Mouse (Mus musculus) neutrophil, adult 5-6 weeks (primary cell): ENCODE results near the gene Sorcs2. TPM values are rescaled to one million over a fixed set of nuclear protein-coding genes. Genes with fewer than 3 reads are reported as not detected.
A peak's percentile ranks its signal among the peaks of the same experiment; 100 is the strongest.
"Not testable (repeated sequence)": the region's sequence is repeated elsewhere in the genome, so short reads cannot be mapped to it uniquely, and the experiment has no call there.

Experiments
- ATAC-seq: fragments of 151-379, 151-347 bp; 2 replicates; pipeline ENCODE4 v1.8.0; 2017; ENCODE audit warnings: mild to moderate bottlenecking, moderate TSS enrichment; ENCODE audit not compliant: insufficient number of reproducible peaks, poor library complexity, low FRiP score, severe bottlenecking; ENCODE audit errors: extremely low read depth
- total RNA-seq: library from RNA; stranded (forward); fragments of 200-1000 nt; gene quantifications from 2 replicates; pipeline ENCODE4 v1.2.3, GENCODE M21; 2017

The Sorcs2 gene
- total RNA-seq, 1 experiment from 2014 or later, result 2.8 TPM

DNA sequence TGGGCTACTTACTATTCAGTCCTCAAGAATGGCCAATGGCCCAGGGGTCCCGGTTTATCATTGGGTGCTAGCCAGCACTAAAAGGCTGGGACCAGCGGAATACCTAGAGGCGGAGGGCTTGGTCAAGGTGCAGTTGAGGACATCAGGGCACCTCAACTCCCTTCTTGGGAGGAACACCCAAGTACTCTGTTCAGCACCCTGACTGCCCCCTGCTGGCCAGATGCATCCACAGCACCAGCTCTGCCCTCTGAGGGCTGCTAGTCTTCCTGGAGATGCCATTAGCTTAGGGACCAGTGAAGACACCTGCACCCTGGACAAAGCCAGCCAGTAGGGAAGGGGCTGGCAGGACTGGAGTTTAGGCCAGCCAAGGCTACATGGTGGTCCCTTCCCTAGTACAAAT lies 1.9 kb downstream of the Sorcs2 start:
- peak; percentile 27; the same call in 1 of the 2 replicates for ATAC-seq

DNA sequence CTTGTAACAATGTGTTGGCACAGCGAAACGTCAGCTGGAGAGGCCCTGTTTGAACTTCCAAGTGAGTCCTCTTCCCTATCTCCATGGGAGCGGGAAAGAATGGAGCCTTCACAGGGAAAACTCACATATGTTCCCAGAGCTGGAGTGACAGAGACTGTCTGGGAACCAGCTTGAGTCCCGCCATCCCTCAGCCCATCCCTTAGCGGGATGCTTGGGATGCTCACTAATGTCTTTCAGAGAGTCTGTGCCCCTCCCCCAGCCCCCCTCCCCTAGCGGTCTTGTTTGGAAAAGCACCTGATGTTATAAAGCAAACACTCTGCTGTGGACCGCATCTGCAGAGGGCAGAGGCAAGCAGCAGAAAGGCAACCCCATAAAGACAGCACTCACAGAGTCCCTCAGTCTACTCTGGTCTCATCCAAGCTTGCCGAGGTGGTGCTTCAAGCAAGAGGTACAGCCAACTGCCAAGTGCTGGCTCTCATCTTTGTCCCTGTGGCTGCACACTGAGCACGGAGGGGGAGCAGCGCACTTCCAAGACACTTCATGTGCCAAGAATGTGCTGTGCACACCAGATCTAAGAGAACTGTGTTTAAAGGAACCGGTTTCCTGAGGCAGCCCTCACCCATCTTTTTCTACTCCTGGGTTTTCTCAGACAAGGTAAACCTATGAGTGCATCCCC lies 3.0 kb downstream of the Sorcs2 start:
- ATAC-seq, result no peak

DNA sequence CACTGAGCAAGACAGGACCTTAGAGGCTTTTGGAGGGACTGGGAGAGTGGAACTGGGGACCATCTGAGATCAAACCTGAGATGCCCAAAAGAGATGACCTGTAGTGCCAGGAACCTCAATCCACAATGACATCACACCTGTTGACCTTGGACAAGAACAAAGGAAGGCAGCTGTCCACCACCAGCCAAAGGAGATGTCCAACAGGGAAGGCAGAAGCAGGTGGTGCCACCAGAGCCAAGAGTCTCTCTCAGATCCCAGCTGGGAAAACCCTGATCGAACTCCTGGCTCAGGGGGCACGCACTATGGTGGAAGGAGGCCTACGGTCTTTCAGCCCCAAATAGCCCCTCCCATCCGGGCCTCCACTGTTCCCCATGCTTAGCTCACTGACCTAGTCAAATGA lies 6.2 kb downstream of the Sorcs2 start:
- ATAC-seq, result no peak

GRCm38 (mm10) chr5:36390591-36390927 lies 7.4 kb downstream of the Sorcs2 start:
- ATAC-seq, result not testable (repeated sequence)

DNA sequence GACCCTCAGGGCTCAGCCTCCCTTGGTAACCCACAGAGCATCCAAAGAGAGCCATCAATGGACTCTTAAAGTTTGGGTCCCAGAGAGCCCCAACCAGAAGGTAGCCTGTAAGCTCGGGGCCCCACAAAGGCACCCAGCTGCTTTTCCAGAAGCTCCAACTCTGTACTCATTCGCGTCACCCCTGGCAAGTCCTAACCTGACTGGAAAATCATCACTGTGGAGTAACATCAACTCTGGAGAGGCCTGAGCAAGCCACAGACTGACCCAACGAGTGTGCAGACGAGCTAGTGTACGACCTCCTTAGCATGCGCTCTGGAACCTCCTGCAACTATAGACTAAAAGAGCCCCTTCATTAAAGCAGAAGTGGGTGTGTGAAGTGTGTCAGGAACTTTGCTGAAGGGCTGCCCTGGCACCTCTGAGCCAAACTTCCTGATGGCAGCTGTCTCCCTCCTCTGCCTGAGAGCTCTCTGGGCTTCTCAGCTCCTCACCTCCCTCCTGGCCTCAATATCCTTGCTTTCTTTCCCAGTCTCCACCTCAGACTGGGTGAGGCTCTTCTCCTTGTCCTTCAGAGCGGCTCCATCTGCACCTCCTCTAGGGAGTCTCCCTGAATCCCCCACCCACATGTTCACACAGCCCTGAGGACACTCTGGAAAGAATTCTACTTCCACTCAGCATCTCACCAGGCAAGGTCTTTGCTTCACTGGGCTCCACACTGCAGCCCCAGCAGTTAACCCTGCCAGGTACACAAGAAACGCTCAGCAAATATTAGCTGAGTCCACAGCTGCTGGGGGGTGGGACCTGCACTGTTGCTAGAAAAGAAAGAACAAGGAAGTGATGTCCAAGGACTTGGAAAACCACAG lies 8.0 kb downstream of the Sorcs2 start:
- no peak for ATAC-seq

- no peak for ATAC-seq
These were observed 12.9 kb downstream of the Sorcs2 start for GRCm38 (mm10) chr5:36385062-36385461.

GRCm38 (mm10) chr5:36383431-36383830 lies 14.5 kb downstream of the Sorcs2 start:
- no peak for ATAC-seq

- no peak for ATAC-seq
These were observed 15.2 kb downstream of the Sorcs2 start for GRCm38 (mm10) chr5:36382721-36383120.

GRCm38 (mm10) chr5:36382134-36382693 lies 15.7 kb downstream of the Sorcs2 start:
- ATAC-seq, result no peak

GRCm38 (mm10) chr5:36379938-36380511 lies 17.9 kb downstream of the Sorcs2 start:
- no peak for ATAC-seq

- ATAC-seq, result no peak
These were observed 19.6 kb downstream of the Sorcs2 start for GRCm38 (mm10) chr5:36378370-36378738.

- ATAC-seq, result peak; percentile 33
These were observed 20.2 kb downstream of the Sorcs2 start for GRCm38 (mm10) chr5:36377456-36378369.

GRCm38 (mm10) chr5:36375886-36376285 lies 22.1 kb downstream of the Sorcs2 start:
- ATAC-seq, result no peak

GRCm38 (mm10) chr5:36374221-36375050 lies 23.5 kb downstream of the Sorcs2 start:
- ATAC-seq, result peak; percentile 35

DNA sequence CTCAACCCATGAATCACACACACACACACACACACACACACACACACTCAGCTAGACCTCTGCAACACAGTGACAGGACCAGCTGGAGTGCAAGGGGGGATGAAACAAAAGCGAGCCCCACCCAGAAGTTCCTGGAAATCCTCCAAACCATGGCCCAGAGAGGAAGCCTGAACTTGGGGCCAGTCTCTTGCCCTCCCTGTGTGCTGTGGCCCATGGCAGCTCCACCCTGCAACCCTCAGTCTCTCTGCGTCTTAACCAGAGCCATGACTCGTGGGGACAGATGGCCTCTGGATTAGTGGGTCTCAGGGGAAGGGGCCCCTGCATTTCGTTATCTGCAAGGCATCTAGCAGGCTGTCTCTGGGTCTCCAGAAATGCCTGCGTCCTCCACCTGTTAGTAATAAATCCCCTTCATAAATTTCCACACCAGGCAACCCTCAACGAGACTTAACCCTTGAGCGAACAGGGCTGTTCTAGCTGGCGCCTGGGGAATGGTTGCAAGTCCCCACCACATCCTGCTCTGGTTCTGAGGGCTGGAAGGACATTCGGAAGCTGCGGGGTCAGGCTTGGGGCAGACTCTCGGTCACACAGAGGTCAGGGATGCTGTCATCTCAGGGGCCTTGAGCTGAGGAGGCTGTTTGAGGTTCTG lies 24.6 kb downstream of the Sorcs2 start:
- ATAC-seq, result 0 out of 2 replicates have a peak, but pooled peaks have one; percentile 6

GRCm38 (mm10) chr5:36371731-36372130 lies 26.2 kb downstream of the Sorcs2 start:
- no peak for ATAC-seq

GRCm38 (mm10) chr5:36369261-36369684 lies 28.7 kb downstream of the Sorcs2 start:
- ATAC-seq, result no peak
